Mouse (Mus musculus): ENCODE results near the gene Sumo1. TPM values are rescaled to one million over a fixed set of nuclear protein-coding genes. Genes with fewer than 3 reads are reported as not detected.
"Not testable (repeated sequence)": the region's sequence is repeated elsewhere in the genome, so short reads cannot be mapped to it uniquely, and the experiment has no call there.

Gene Sumo1
- polyA plus RNA-seq, 1 experiment from 2014 or later = 254 TPM

- H3K4me3 ChIP-seq = no peak overlapping the region
- peaks cover 11% of the 10 kb centered on the region for H3K4me1 ChIP-seq (replicated peaks)
- H3K27ac ChIP-seq (ENCODE audit: poor library complexity, severe bottlenecking) = no peak overlapping the region
- WGBS = 24% methylated on average over 6 of the region's 6 CpGs
- H3K27me3 ChIP-seq (replicated peaks) = no peaks in the 10 kb centered on the region
- no peaks in the 10 kb centered on the region for H3K9me3 ChIP-seq (replicated peaks)
- H3K4me2 ChIP-seq = 0 out of 2 replicates have a peak overlapping the region, but pooled peaks have one; percentile 18
- no peak for ATAC-seq (ENCODE audit: insufficient number of reproducible peaks, low FRiP score)
- H3K36me3 ChIP-seq = no peaks in the 10 kb centered on the region
- H3K9ac ChIP-seq = no peak overlapping the region
Measured at GRCm38 (mm10) chr1:59633056-59633455, 37.6 kb downstream of the Sumo1 start.

DNA sequence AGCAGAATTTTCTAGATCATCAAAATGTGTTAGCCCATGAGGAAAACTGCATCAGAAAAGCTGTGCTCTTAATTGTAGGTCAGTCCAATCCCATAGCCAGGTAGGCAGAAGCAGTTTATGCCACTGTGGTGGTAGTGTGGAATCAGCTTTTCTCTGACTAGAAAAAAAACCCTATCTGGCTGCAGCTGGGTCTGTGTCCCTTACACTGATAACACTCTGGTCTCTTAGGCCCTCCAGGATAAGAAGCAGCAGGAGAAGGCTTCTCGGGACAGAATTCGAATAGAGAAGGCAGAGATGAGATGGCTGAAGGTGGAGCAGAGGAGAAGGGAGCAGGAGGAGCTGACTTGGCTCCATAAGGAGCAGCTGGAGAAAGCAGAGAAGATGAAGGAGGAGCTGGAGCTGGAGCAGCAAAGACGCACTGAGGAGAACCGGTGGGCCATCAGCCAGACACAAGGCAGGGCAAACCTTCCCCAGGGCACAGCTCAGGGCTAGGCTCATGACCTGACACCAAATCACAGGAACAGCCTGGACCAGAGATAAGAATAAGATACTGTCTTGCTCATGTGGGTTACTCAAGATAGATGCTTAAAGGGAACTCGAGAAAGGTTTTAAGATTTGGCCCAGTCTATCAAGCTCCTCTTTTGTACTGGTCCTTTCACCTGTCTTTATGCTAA lies 38.5 kb downstream of the Sumo1 start:
- Histone ChIP-seq H3K4me2 (no peak overlapping the region), H3K9ac (no peak overlapping the region), H3K9me3 (replicated peaks) (no peaks in the 10 kb centered on the region), H3K27me3 (replicated peaks) (no peaks in the 10 kb centered on the region), H3K27ac (ENCODE audit: poor library complexity, severe bottlenecking) (no peak overlapping the region), H3K4me3 (no peak overlapping the region), H3K4me1 (replicated peaks) (peaks cover 11% of the 10 kb centered on the region), H3K36me3 (no peaks in the 10 kb centered on the region)
- ATAC-seq (ENCODE audit: insufficient number of reproducible peaks, low FRiP score) = no peak
- WGBS = 14% methylated on average over 5 of the region's 5 CpGs

GRCm38 (mm10) chr1:59630356-59630755 lies 40.3 kb downstream of the Sumo1 start:
- not testable (repeated sequence) for H3K9ac ChIP-seq; H3K4me2 ChIP-seq; H3K27me3 ChIP-seq (replicated peaks); H3K27ac ChIP-seq (ENCODE audit: poor library complexity, severe bottlenecking); ATAC-seq (ENCODE audit: insufficient number of reproducible peaks, low FRiP score); H3K4me3 ChIP-seq; H3K9me3 ChIP-seq (replicated peaks); H3K36me3 ChIP-seq
- peaks cover 11% of the 10 kb centered on the region for H3K4me1 ChIP-seq (replicated peaks)
- 87% methylated on average over 6 of the region's 6 CpGs for WGBS

- Histone ChIP-seq H3K27ac (ENCODE audit: poor library complexity, severe bottlenecking) (no peak overlapping the region), H3K36me3 (no peaks in the 10 kb centered on the region), H3K4me2 (no peak overlapping the region), H3K4me1 (replicated peaks) (peaks cover 8% of the 10 kb centered on the region), H3K9me3 (replicated peaks) (no peaks in the 10 kb centered on the region), H3K4me3 (no peak overlapping the region), H3K9ac (no peak overlapping the region), H3K27me3 (replicated peaks) (no peaks in the 10 kb centered on the region)
- ATAC-seq (ENCODE audit: insufficient number of reproducible peaks, low FRiP score) = no peak
- 46% methylated on average over 6 of the region's 6 CpGs for WGBS
Measured at GRCm38 (mm10) chr1:59629194-59629593, 41.4 kb downstream of the Sumo1 start.

DNA sequence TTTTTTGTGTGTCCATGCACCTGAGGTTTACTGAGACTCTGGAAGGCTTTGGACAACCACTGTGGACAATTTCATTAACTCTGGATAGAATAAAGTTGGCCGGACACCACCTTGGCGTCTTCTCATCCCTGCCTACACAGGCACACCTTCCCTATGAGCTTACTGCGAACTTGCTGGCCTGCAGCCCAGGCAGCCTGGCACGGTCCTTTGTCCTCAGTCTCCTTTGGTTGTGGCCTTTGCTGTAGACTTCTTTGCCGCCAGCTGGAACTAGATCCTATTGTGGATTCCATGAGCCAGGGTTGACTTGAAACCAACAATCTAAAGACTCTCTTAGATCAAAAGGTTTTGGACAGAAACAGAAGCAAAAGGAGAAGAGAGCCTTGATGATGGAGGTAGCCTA lies 45.2 kb downstream of the Sumo1 start:
- Histone ChIP-seq H3K4me3 (no peak overlapping the region), H3K27ac (ENCODE audit: poor library complexity, severe bottlenecking) (no peak overlapping the region), H3K4me2 (no peak overlapping the region), H3K9ac (no peak overlapping the region), H3K27me3 (replicated peaks) (no peaks in the 10 kb centered on the region), H3K36me3 (no peaks in the 10 kb centered on the region), H3K4me1 (replicated peaks) (no peaks in the 10 kb centered on the region), H3K9me3 (replicated peaks) (no peaks in the 10 kb centered on the region)
- ATAC-seq (ENCODE audit: insufficient number of reproducible peaks, low FRiP score) = no peak
- 83% methylated on average over 5 of the region's 5 CpGs for WGBS

GRCm38 (mm10) chr1:59623325-59624017 lies 47.2 kb downstream of the Sumo1 start:
- peak; percentile 77 for ATAC-seq (ENCODE audit: insufficient number of reproducible peaks, low FRiP score)
- WGBS = 22% methylated on average over 5 of the region's 5 CpGs

GRCm38 (mm10) chr1:59619201-59619600 lies 51.4 kb downstream of the Sumo1 start:
- WGBS = 76% methylated on average over 10 of the region's 10 CpGs
- Histone ChIP-seq H3K9ac (no peak overlapping the region), H3K4me3 (no peak overlapping the region), H3K27me3 (replicated peaks) (0 out of 2 replicates have a peak, but pooled peaks cover 3% of the 10 kb centered on the region), H3K9me3 (replicated peaks) (no peaks in the 10 kb centered on the region), H3K4me1 (replicated peaks) (no peaks in the 10 kb centered on the region), H3K4me2 (no peak overlapping the region), H3K27ac (ENCODE audit: poor library complexity, severe bottlenecking) (no peak overlapping the region), H3K36me3 (no peaks in the 10 kb centered on the region)
- ATAC-seq (ENCODE audit: insufficient number of reproducible peaks, low FRiP score) = no peak

More at GRCm38 (mm10) chr1:59623325-59624017, 47.2 kb downstream of the Sumo1 start:
- H3K36me3 ChIP-seq = no peaks in the 10 kb centered on the region
- H3K9ac ChIP-seq = no peak overlapping the region
- no peaks in the 10 kb centered on the region for H3K4me1 ChIP-seq (replicated peaks)
- H3K27me3 ChIP-seq (replicated peaks) = no peaks in the 10 kb centered on the region
- no peak overlapping the region for H3K4me2 ChIP-seq
- no peak overlapping the region for H3K4me3 ChIP-seq
- no peaks in the 10 kb centered on the region for H3K9me3 ChIP-seq (replicated peaks)
- H3K27ac ChIP-seq (ENCODE audit: poor library complexity, severe bottlenecking) = no peak overlapping the region

- Histone ChIP-seq H3K36me3 (no peaks in the 10 kb centered on the region), H3K27me3 (replicated peaks) (0 out of 2 replicates have a peak, but pooled peaks cover 3% of the 10 kb centered on the region), H3K4me2 (no peak overlapping the region), H3K27ac (ENCODE audit: poor library complexity, severe bottlenecking) (no peak overlapping the region), H3K4me1 (replicated peaks) (no peaks in the 10 kb centered on the region), H3K9ac (no peak overlapping the region), H3K4me3 (no peak overlapping the region), H3K9me3 (replicated peaks) (no peaks in the 10 kb centered on the region)
- no peak for ATAC-seq (ENCODE audit: insufficient number of reproducible peaks, low FRiP score)
- 81% methylated on average over 2 of the region's 2 CpGs for WGBS
Measured at GRCm38 (mm10) chr1:59615021-59615420, 55.6 kb downstream of the Sumo1 start.

DNA sequence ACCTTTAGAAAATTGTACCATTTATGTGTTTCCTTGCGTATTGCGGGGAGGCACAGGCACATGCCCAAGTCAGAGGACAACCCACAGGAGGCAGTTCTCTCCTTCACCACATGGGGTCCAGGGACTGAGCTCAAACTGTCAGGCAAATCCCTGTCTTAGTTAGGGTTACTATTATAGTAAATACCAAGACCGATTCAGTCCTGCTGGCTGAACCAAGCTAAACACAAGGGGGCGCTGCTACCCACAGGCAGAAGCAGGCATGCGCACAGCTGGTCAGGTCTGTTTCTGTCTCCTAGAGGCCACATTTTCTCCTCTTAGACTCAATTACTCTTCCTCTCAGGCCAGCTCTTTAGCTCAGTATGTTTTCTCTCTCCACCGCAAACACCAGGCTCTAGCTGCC lies 56.8 kb downstream of the Sumo1 start:
- H3K36me3 ChIP-seq = no peaks in the 10 kb centered on the region
- H3K9ac ChIP-seq = no peak overlapping the region
- 40% methylated on average over 6 of the region's 6 CpGs for WGBS
- no peak overlapping the region for H3K4me3 ChIP-seq
- no peak for ATAC-seq (ENCODE audit: insufficient number of reproducible peaks, low FRiP score)
- H3K9me3 ChIP-seq (replicated peaks) = no peaks in the 10 kb centered on the region
- H3K4me1 ChIP-seq (replicated peaks) = no peaks in the 10 kb centered on the region
- no peak overlapping the region for H3K4me2 ChIP-seq
- no peak overlapping the region for H3K27ac ChIP-seq (ENCODE audit: poor library complexity, severe bottlenecking)
- H3K27me3 ChIP-seq (replicated peaks) = 0 out of 2 replicates have a peak, but pooled peaks cover 3% of the 10 kb centered on the region

- no peaks in the 10 kb centered on the region for H3K9me3 ChIP-seq (replicated peaks)
- no peaks in the 10 kb centered on the region for H3K36me3 ChIP-seq
- 88% methylated on average over 3 of the region's 3 CpGs for WGBS
- no peak overlapping the region for H3K4me2 ChIP-seq
- H3K27ac ChIP-seq (ENCODE audit: poor library complexity, severe bottlenecking) = no peak overlapping the region
- H3K9ac ChIP-seq = no peak overlapping the region
- no peak for ATAC-seq (ENCODE audit: insufficient number of reproducible peaks, low FRiP score)
- H3K4me3 ChIP-seq = no peak overlapping the region
- H3K27me3 ChIP-seq (replicated peaks) = no peaks in the 10 kb centered on the region
- no peaks in the 10 kb centered on the region for H3K4me1 ChIP-seq (replicated peaks)
Measured at GRCm38 (mm10) chr1:59610929-59611328, 59.7 kb downstream of the Sumo1 start.

DNA sequence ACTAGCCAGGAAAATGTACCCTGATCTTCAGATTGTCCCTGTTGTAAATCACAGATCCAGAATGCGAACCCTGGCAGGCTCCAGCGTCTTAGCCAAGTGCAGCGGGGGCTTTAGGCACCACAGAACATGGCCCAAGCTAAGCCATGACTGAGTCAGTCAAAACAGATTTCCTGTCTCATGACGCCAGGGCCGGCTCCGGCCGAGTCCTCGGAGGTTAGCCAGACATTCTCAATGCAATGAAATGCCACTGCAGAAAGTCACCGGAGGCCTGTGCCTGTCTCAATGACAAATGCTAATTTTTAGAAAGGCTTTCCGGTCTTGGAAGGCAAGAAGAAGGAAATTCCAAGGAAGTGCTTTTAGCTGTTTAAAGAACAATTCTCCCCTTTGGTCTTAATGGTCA lies 60.7 kb downstream of the Sumo1 start:
- ATAC-seq (ENCODE audit: insufficient number of reproducible peaks, low FRiP score) = 0 out of 2 replicates have a peak, but pooled peaks have one; percentile 33
- 53% methylated on average over 10 of the region's 10 CpGs for WGBS

More for the DNA sequence above, 60.7 kb downstream of the Sumo1 start:
- Histone ChIP-seq H3K4me1 (replicated peaks) (no peaks in the 10 kb centered on the region), H3K36me3 (no peaks in the 10 kb centered on the region), H3K9ac (no peak overlapping the region), H3K9me3 (replicated peaks) (no peaks in the 10 kb centered on the region), H3K27ac (ENCODE audit: poor library complexity, severe bottlenecking) (peak overlapping the region; percentile 41; the same call in 1 of the 2 replicates), H3K4me3 (no peak overlapping the region), H3K4me2 (no peak overlapping the region), H3K27me3 (replicated peaks) (no peaks in the 10 kb centered on the region)
